Mouse (Mus musculus): ENCODE measurements around the gene Dlx6. TPM values are rescaled to one million over a fixed set of nuclear protein-coding genes. Genes with fewer than 3 reads are reported as not detected.

Dlx6 gene
- polyA plus RNA-seq, 1 experiment from 2014 or later = not detected

- Histone ChIP-seq H3K4me3 (replicated peaks) (no peak overlapping the region), H3K36me3 (no peaks in the 10 kb centered on the region), H3K9me3 (replicated peaks) (no peaks in the 10 kb centered on the region), H3K4me2 (no peak overlapping the region), H3K9ac (no peak overlapping the region), H3K27ac (no peak overlapping the region), H3K27me3 (peaks cover 85% of the 10 kb centered on the region), H3K4me1 (replicated peaks) (no peaks in the 10 kb centered on the region)
- ATAC-seq (ENCODE audit: low read depth) (no peak), DNase-seq (no peak)
- 5% methylated on average over 10 of the region's 10 CpGs for WGBS (ENCODE audit: insufficient replicate concordance)
Observed at GRCm38 (mm10) chr6:6851166-6851565, 12.0 kb upstream of the Dlx6 start.

- no peak overlapping the region for H3K4me3 ChIP-seq (replicated peaks)
- 12% methylated on average over 3 of the region's 3 CpGs for WGBS (ENCODE audit: insufficient replicate concordance)
Observed at GRCm38 (mm10) chr6:6852944-6853343, 10.2 kb upstream of the Dlx6 start.

GRCm38 (mm10) chr6:6854176-6854575 lies 9.0 kb upstream of the Dlx6 start:
- Histone ChIP-seq H3K4me3 (replicated peaks) (no peak overlapping the region), H3K27me3 (peaks cover 95% of the 10 kb centered on the region), H3K36me3 (no peaks in the 10 kb centered on the region), H3K4me1 (replicated peaks) (no peaks in the 10 kb centered on the region), H3K4me2 (no peak overlapping the region), H3K9me3 (replicated peaks) (no peaks in the 10 kb centered on the region), H3K27ac (no peak overlapping the region), H3K9ac (no peak overlapping the region)
- DNase-seq = no peak
- ATAC-seq (ENCODE audit: low read depth) = no peak
- 2% methylated on average over 9 of the region's 9 CpGs for WGBS (ENCODE audit: insufficient replicate concordance)

More at GRCm38 (mm10) chr6:6852944-6853343, 10.2 kb upstream of the Dlx6 start:
- Histone ChIP-seq H3K36me3 (no peaks in the 10 kb centered on the region), H3K27ac (no peak overlapping the region), H3K9me3 (replicated peaks) (no peaks in the 10 kb centered on the region), H3K27me3 (peaks cover 93% of the 10 kb centered on the region), H3K4me2 (no peak overlapping the region), H3K9ac (no peak overlapping the region), H3K4me1 (replicated peaks) (no peaks in the 10 kb centered on the region)
- ATAC-seq (ENCODE audit: low read depth) (no peak), DNase-seq (no peak)

- no peak overlapping the region for H3K4me2 ChIP-seq
- ATAC-seq (ENCODE audit: low read depth) (no peak), DNase-seq (no peak)
- H3K9me3 ChIP-seq (replicated peaks) = no peaks in the 10 kb centered on the region
- H3K4me3 ChIP-seq (replicated peaks) = no peak overlapping the region
- no peaks in the 10 kb centered on the region for H3K36me3 ChIP-seq
- no peaks in the 10 kb centered on the region for H3K4me1 ChIP-seq (replicated peaks)
- peaks cover 99% of the 10 kb centered on the region for H3K27me3 ChIP-seq
- H3K9ac ChIP-seq = no peak overlapping the region
- no peak overlapping the region for H3K27ac ChIP-seq
- 2% methylated on average over 25 of the region's 25 CpGs for WGBS (ENCODE audit: insufficient replicate concordance)
Observed at GRCm38 (mm10) chr6:6854902-6855745, 8.0 kb upstream of the Dlx6 start.

GRCm38 (mm10) chr6:6855746-6856185 lies 7.4 kb upstream of the Dlx6 start:
- 3% methylated on average over 10 of the region's 10 CpGs for WGBS (ENCODE audit: insufficient replicate concordance)
- Histone ChIP-seq H3K9ac (no peak overlapping the region), H3K9me3 (replicated peaks) (no peaks in the 10 kb centered on the region), H3K4me2 (no peak overlapping the region), H3K36me3 (no peaks in the 10 kb centered on the region), H3K27me3 (peaks cover 99% of the 10 kb centered on the region), H3K4me1 (replicated peaks) (no peaks in the 10 kb centered on the region), H3K27ac (no peak overlapping the region), H3K4me3 (replicated peaks) (no peak overlapping the region)
- DNase-seq (no peak), ATAC-seq (ENCODE audit: low read depth) (no peak)

GRCm38 (mm10) chr6:6856316-6856715 lies 6.8 kb upstream of the Dlx6 start:
- no peaks in the 10 kb centered on the region for H3K4me1 ChIP-seq (replicated peaks)
- no peaks in the 10 kb centered on the region for H3K36me3 ChIP-seq
- no peak overlapping the region for H3K9ac ChIP-seq
- no peak overlapping the region for H3K27ac ChIP-seq
- no peaks in the 10 kb centered on the region for H3K9me3 ChIP-seq (replicated peaks)
- no peak for DNase-seq
- H3K27me3 ChIP-seq = peaks cover 99% of the 10 kb centered on the region
- no peak for ATAC-seq (ENCODE audit: low read depth)
- no peak overlapping the region for H3K4me3 ChIP-seq (replicated peaks)
- WGBS (ENCODE audit: insufficient replicate concordance) = 3% methylated on average over 20 of the region's 20 CpGs
- H3K4me2 ChIP-seq = no peak overlapping the region

- ATAC-seq (ENCODE audit: low read depth) (no peak), DNase-seq (no peak)
- no peak overlapping the region for H3K27ac ChIP-seq
- no peaks in the 10 kb centered on the region for H3K36me3 ChIP-seq
- H3K9ac ChIP-seq = no peak overlapping the region
- WGBS (ENCODE audit: insufficient replicate concordance) = 3% methylated on average over 4 of the region's 4 CpGs
- H3K4me2 ChIP-seq = no peak overlapping the region
- no peak overlapping the region for H3K4me3 ChIP-seq (replicated peaks)
- H3K9me3 ChIP-seq (replicated peaks) = no peaks in the 10 kb centered on the region
- H3K4me1 ChIP-seq (replicated peaks) = no peaks in the 10 kb centered on the region
- H3K27me3 ChIP-seq = peaks cover 98% of the 10 kb centered on the region
Observed at GRCm38 (mm10) chr6:6856881-6857280, 6.3 kb upstream of the Dlx6 start.

GRCm38 (mm10) chr6:6857766-6858165 lies 5.4 kb upstream of the Dlx6 start:
- DNase-seq = no peak

GRCm38 (mm10) chr6:6858571-6858970 lies 4.6 kb upstream of the Dlx6 start:
- DNase-seq (no peak), ATAC-seq (ENCODE audit: low read depth) (no peak)
- Histone ChIP-seq H3K36me3 (no peaks in the 10 kb centered on the region), H3K4me3 (replicated peaks) (no peak overlapping the region), H3K4me2 (no peak overlapping the region), H3K27me3 (peaks cover 98% of the 10 kb centered on the region), H3K9ac (no peak overlapping the region), H3K4me1 (replicated peaks) (peaks cover 6% of the 10 kb centered on the region), H3K27ac (no peak overlapping the region), H3K9me3 (replicated peaks) (no peaks in the 10 kb centered on the region)
- WGBS (ENCODE audit: insufficient replicate concordance) = 0% methylated on average over 1 of the region's 1 CpGs

More at GRCm38 (mm10) chr6:6857766-6858165, 5.4 kb upstream of the Dlx6 start:
- Histone ChIP-seq H3K27ac (no peak overlapping the region), H3K36me3 (no peaks in the 10 kb centered on the region), H3K9me3 (replicated peaks) (no peaks in the 10 kb centered on the region), H3K4me3 (replicated peaks) (no peak overlapping the region), H3K4me1 (replicated peaks) (peaks cover 4% of the 10 kb centered on the region), H3K4me2 (no peak overlapping the region), H3K27me3 (peaks cover 98% of the 10 kb centered on the region), H3K9ac (no peak overlapping the region)
- 10% methylated on average over 2 of the region's 2 CpGs for WGBS (ENCODE audit: insufficient replicate concordance)
- ATAC-seq (ENCODE audit: low read depth) = no peak

- Histone ChIP-seq H3K27me3 (peaks cover 98% of the 10 kb centered on the region), H3K36me3 (no peaks in the 10 kb centered on the region), H3K4me1 (replicated peaks) (peaks cover 9% of the 10 kb centered on the region), H3K27ac (no peak overlapping the region), H3K9ac (no peak overlapping the region), H3K9me3 (replicated peaks) (no peaks in the 10 kb centered on the region), H3K4me3 (replicated peaks) (no peak overlapping the region), H3K4me2 (no peak overlapping the region)
- ATAC-seq (ENCODE audit: low read depth) (no peak), DNase-seq (no peak)
- WGBS (ENCODE audit: insufficient replicate concordance) = 2% methylated on average over 19 of the region's 19 CpGs
Observed at GRCm38 (mm10) chr6:6859111-6859949, 3.8 kb upstream of the Dlx6 start.

- ATAC-seq (ENCODE audit: low read depth) (no peak), DNase-seq (no peak)
- 2% methylated on average over 21 of the region's 21 CpGs for WGBS (ENCODE audit: insufficient replicate concordance)
- H3K4me3 ChIP-seq (replicated peaks) = no peak overlapping the region
- peaks cover 9% of the 10 kb centered on the region for H3K4me1 ChIP-seq (replicated peaks)
- no peaks in the 10 kb centered on the region for H3K9me3 ChIP-seq (replicated peaks)
- no peaks in the 10 kb centered on the region for H3K36me3 ChIP-seq
- 0 out of 2 replicates have a peak overlapping the region, but pooled peaks have one; percentile 24 for H3K4me2 ChIP-seq
- H3K27me3 ChIP-seq = peaks cover 98% of the 10 kb centered on the region
- H3K9ac ChIP-seq = no peak overlapping the region
- no peak overlapping the region for H3K27ac ChIP-seq
Observed at GRCm38 (mm10) chr6:6859950-6860410, 3.2 kb upstream of the Dlx6 start.
